ENCODE assay signal across 19 mouse cellular contexts in the genomic region with DNA sequence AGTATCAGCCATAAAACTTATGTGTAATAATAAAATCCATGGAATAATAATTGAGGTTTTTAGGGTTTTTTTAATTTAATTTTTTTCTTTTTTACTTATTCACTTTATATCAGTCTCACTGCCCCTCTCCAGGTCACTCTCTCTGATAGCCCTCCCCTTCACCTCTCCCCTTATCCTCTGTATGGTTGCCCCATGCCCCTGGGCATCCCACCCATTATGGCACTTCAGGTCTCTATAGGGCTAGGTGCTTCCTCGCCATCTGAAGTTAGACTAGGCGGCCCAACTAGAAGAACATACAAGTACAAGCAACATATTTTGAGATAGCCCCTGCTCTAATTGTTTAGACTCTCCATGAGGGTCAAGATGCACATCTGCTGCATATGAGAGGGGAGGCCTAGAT.
DNase-seq lines count a peak whose midpoint lies in the region; ATAC-seq and TF ChIP-seq lines count a peak whose summit lies in the region.
"Had no signal": no experiment of that assay in that cellular context is flagged by ENCODE, and none has a peak within 500 bp of the region (broad histone marks: within the 10 kb centered on the region; RNA-seq: fewer than 3 reads in every experiment).

No protein-coding gene starts in this region.

- no peaks in the 10 kb centered on the region for H3K27me3 ChIP-seq in heart, adult 2 months (ENCODE audit: control insufficient read depth, insufficient read depth, low read length)
- H3K27me3 ChIP-seq in limb, embryonic 12.5 days = no peaks in the 10 kb centered on the region
- no peaks in the 10 kb centered on the region for H3K27me3 ChIP-seq in limb, embryonic 10.5 days (ENCODE audit: low read depth, poor library complexity, severe bottlenecking)
- H3K27me3 ChIP-seq: CH12.LX, Patski had no signal

- no peaks in the 10 kb centered on the region for H3K9me3 ChIP-seq in limb, embryonic 12.5 days
- no peaks in the 10 kb centered on the region for H3K9me3 ChIP-seq in limb, embryonic 10.5 days (replicated peaks)
- H3K9me3 ChIP-seq: G1E had no signal

- no peaks in the 10 kb centered on the region for H3K36me3 ChIP-seq in heart, adult 2 months (ENCODE audit: control insufficient read depth, insufficient read depth, low read length)
- H3K36me3 ChIP-seq in limb, embryonic 12.5 days = no peaks in the 10 kb centered on the region
- H3K36me3 ChIP-seq in limb, embryonic 10.5 days = no peaks in the 10 kb centered on the region
- H3K36me3 ChIP-seq: G1E had no signal

- H3K9ac ChIP-seq in heart, adult 2 months (ENCODE audit: low read depth, low read length) = no peak overlapping the region
- H3K9ac ChIP-seq in limb, embryonic 12.5 days (replicated peaks) = no peak overlapping the region

- H3K4me3 ChIP-seq in heart, adult 2 months = no peak overlapping the region
- no peak overlapping the region for H3K4me3 ChIP-seq in limb, embryonic 12.5 days (replicated peaks)
- no peak overlapping the region for H3K4me3 ChIP-seq in limb, embryonic 10.5 days

- no peak overlapping the region for H3K27ac ChIP-seq in heart, adult 2 months
- H3K27ac ChIP-seq in limb, embryonic 12.5 days = no peak overlapping the region
- no peak overlapping the region for H3K27ac ChIP-seq in limb, embryonic 10.5 days

- WGBS in heart, adult 2 months = 88% methylated on average over 2 of the region's 2 CpGs
- WGBS in limb, embryonic 12.5 days = 86% methylated on average over 2 of the region's 2 CpGs
- WGBS in limb, embryonic 10.5 days = 89% methylated on average over 2 of the region's 2 CpGs

- ATAC-seq in limb, embryonic 12.5 days (ENCODE audit: insufficient number of reproducible peaks, insufficient read depth, low FRiP score, low TSS enrichment, low read depth) = 0 out of 2 replicates have a peak, but pooled peaks have one; percentile 63
- ATAC-seq: activated CD4-positive, CD25-positive, alpha-beta regulatory T cell, adult 4 months; CD4-positive, CD25-positive, alpha-beta regulatory T cell, adult 4 months; Patski had no signal

- intact Hi-C loops in heart, adult 2 months (cut with DNase I) = no loop called here

- TF ChIP-seq CTCF in heart, adult 2 months (IDR thresholded peaks at IDR 0.05) = no peak

- H3K4me1 ChIP-seq in heart, adult 2 months (ENCODE audit: control insufficient read depth, insufficient read depth, low read length) = no peaks in the 10 kb centered on the region
- no peaks in the 10 kb centered on the region for H3K4me1 ChIP-seq in limb, embryonic 12.5 days (replicated peaks)
- H3K4me1 ChIP-seq in limb, embryonic 10.5 days = no peaks in the 10 kb centered on the region

- no peak for TF ChIP-seq POLR2A in heart, adult 2 months (IDR thresholded peaks at IDR 0.05; ENCODE audit: insufficient read depth, low read depth, low read length)

- no peak for TF ChIP-seq EP300 in heart, adult 2 months (IDR thresholded peaks at IDR 0.05; ENCODE audit: insufficient read depth, low read depth, low read length)

- DNase-seq in heart, adult 11 months = peak; percentile 69
- no peak for DNase-seq in heart, adult 2 months
- no peak for DNase-seq in limb, embryonic 10.5 days (ENCODE audit: low spot score)
- DNase-seq: adrenal gland, adult 2 months; adrenal gland, adult 8-10 months; adrenal gland, postnatal 10 days; adrenal gland, postnatal 14 days; adrenal gland, postnatal 25 days; adrenal gland, postnatal 36 days; B cell, adult 2 months; cerebellum, adult 11 months; cerebellum, adult 11-12 months; cerebellum, adult 18-20 months had no signal

- no peak overlapping the region for H3K4me2 ChIP-seq in limb, embryonic 12.5 days

- H3K79me2 ChIP-seq in heart, adult 2 months (replicated peaks; ENCODE audit: control insufficient read depth, insufficient read depth, low read length) = no peaks in the 10 kb centered on the region
